8 mouse cellular contexts compared by ENCODE assay signal in genomic region chr17:26113181-26113948, GRCm38 (mm10). TPM values are rescaled to one million over a fixed set of nuclear protein-coding genes. Genes with fewer than 3 reads are reported as not detected.
DNase-seq lines count a peak whose midpoint lies in the region; ATAC-seq and TF ChIP-seq lines count a peak whose summit lies in the region.

Tmem8 (plus strand) TSS chr17:26113299.

- H3K4me1 ChIP-seq in E14TG2a.4 (replicated peaks; ENCODE audit: low read depth, low read length), result peaks cover 88% of the 10 kb centered on the region
- peaks cover 8% of the 10 kb centered on the region for H3K4me1 ChIP-seq in forebrain, embryonic 11.5 days (replicated peaks; ENCODE audit: control insufficient read depth, insufficient read depth, low read length)
- H3K4me1 ChIP-seq in lung, postnatal 0 days (ENCODE audit: insufficient read depth, low read depth, low read length), result no peaks in the 10 kb centered on the region

- TF ChIP-seq POLR2A in brain, embryonic 14.5 days (IDR thresholded peaks at IDR 0.05; ENCODE audit: borderline replicate concordance, extremely low read depth, insufficient read depth, insufficient read length, poor library complexity, severe bottlenecking), result 0 out of 2 replicates have a peak, but pooled peaks have one; percentile 33

- peaks cover 20% of the 10 kb centered on the region for H3K27me3 ChIP-seq in E14TG2a.4 (ENCODE audit: insufficient read depth, low read length)
- H3K27me3 ChIP-seq in forebrain, embryonic 11.5 days (ENCODE audit: control insufficient read depth, insufficient read depth, low read length), result peaks cover 27% of the 10 kb centered on the region
- peaks cover 29% of the 10 kb centered on the region for H3K27me3 ChIP-seq in lung, postnatal 0 days (replicated peaks; ENCODE audit: insufficient read depth, low read length)

- DNase-seq in brain, embryonic 14.5 days (ENCODE audit: low read depth), result peak; percentile 61
- peak; percentile 86 for DNase-seq in forebrain, embryonic 11.5 days (ENCODE audit: low spot score)
- peak in 1 of 2 experiments; percentile 51 for DNase-seq in layer of hippocampus, adult 8-10 months (ENCODE audit: low spot score in 2 of 2)
- peak; percentile 67 for DNase-seq in lung, postnatal 0 days (ENCODE audit: low spot score)
- DNase-seq in ovary, adult 18-20 months (ENCODE audit: low spot score), result peak; percentile 59
- DNase-seq in thymus, postnatal 14 days, result peak; percentile 83

- no peak for TF ChIP-seq EP300 in lung, postnatal 0 days (IDR thresholded peaks at IDR 0.05)

- H3K9me3 ChIP-seq in E14TG2a.4 (ENCODE audit: low read length), result no peaks in the 10 kb centered on the region
- no peaks in the 10 kb centered on the region for H3K9me3 ChIP-seq in forebrain, embryonic 11.5 days (ENCODE audit: control insufficient read depth, low read length)
- no peaks in the 10 kb centered on the region for H3K9me3 ChIP-seq in lung, postnatal 0 days (ENCODE audit: low read length)

- peak; percentile 64 for ATAC-seq in forebrain, embryonic 11.5 days (replicated peaks; ENCODE audit: low FRiP score)
- ATAC-seq in hematopoietic stem cell, adult 5-6 weeks (replicated peaks in 1 of 2; ENCODE audit: insufficient read depth in 1 of 2, low FRiP score in 2 of 2, low TSS enrichment in 1 of 2, low read depth in 1 of 2, poor library complexity in 2 of 2, severe bottlenecking in 2 of 2), result peak; percentile 80 to 85
- peak; percentile 81 for ATAC-seq in lung, postnatal 0 days

- TF ChIP-seq CTCF in E14TG2a.4 (conservative IDR thresholded peaks at IDR 0.05; ENCODE audit: low read length), result no peak
- peak; percentile 45; the same call in 1 of the 2 replicates for TF ChIP-seq CTCF in brain, embryonic 14.5 days (IDR thresholded peaks at IDR 0.05; ENCODE audit: borderline replicate concordance, extremely low read depth, insufficient read depth, insufficient read length)
- peak; percentile 42 for TF ChIP-seq CTCF in lung, postnatal 0 days (IDR thresholded peaks at IDR 0.05)

- no peak within 1 kb of the TSS for H3K27ac ChIP-seq in forebrain, embryonic 11.5 days (ENCODE audit: low read depth, low read length)
- peak within 1 kb of the TSS; percentile 62; the same call in 1 of the 2 replicates for H3K27ac ChIP-seq in lung, postnatal 0 days (ENCODE audit: low read length)

- WGBS in forebrain, embryonic 11.5 days, result under 1% methylated on average over 71 of the region's 75 CpGs
- under 1% methylated on average over 37 of the region's 75 CpGs for WGBS in lung, postnatal 0 days

- H3K36me3 ChIP-seq in E14TG2a.4 (ENCODE audit: insufficient read depth, low read length), result peaks cover 33% of the 10 kb centered on the region
- H3K36me3 ChIP-seq in forebrain, embryonic 11.5 days (ENCODE audit: control insufficient read depth, insufficient read depth, low read length), result no peaks in the 10 kb centered on the region
- H3K36me3 ChIP-seq in lung, postnatal 0 days (ENCODE audit: insufficient read depth, low read length), result no peaks in the 10 kb centered on the region

- peak within 1 kb of the TSS; percentile 74 for H3K9ac ChIP-seq in forebrain, embryonic 11.5 days (ENCODE audit: low read length)
- H3K9ac ChIP-seq in lung, postnatal 0 days (replicated peaks; ENCODE audit: low read depth), result peak within 1 kb of the TSS; percentile 41

- H3K4me2 ChIP-seq in forebrain, embryonic 11.5 days (ENCODE audit: low read depth, low read length, severe bottlenecking), result peak within 1 kb of the TSS; percentile 96
- H3K4me2 ChIP-seq in lung, postnatal 0 days (replicated peaks; ENCODE audit: low read depth, low read length), result peak within 1 kb of the TSS; percentile 93

- peak within 1 kb of the TSS; percentile 82 for H3K4me3 ChIP-seq in E14TG2a.4 (replicated peaks; ENCODE audit: low read length)
- H3K4me3 ChIP-seq in forebrain, embryonic 11.5 days (ENCODE audit: low read depth, low read length), result peak within 1 kb of the TSS; percentile 74
- H3K4me3 ChIP-seq in lung, postnatal 0 days (ENCODE audit: low read depth, low read length), result peak within 1 kb of the TSS; percentile 62

RNA-seq across cellular contexts. Expression of gene Tmem8, which starts in this region (rescaled TPM):
- 11.8 and 12.9 TPM in 2 replicates for polyA plus RNA-seq in brain, embryonic 14.5 days (2012; rRNA removed)
- polyA plus RNA-seq in forebrain, embryonic 11.5 days (2014; fragmentation: Nextera tagmentation; extraction: Ambion mirVana), result 1.2 and 1.3 TPM in 2 replicates
- 10.3 and 13.2 TPM in 2 replicates for total RNA-seq in hematopoietic stem cell, adult 5-6 weeks (2017)
- total RNA-seq in layer of hippocampus, adult 8-10 months (2022), result 10 to 100 TPM; 13.8 to 16.2 (median 15.5) TPM
- polyA plus RNA-seq in lung, postnatal 0 days (2015; fragmentation: Nextera tagmentation; extraction: Ambion mirVana), result 7.9 and 9.1 TPM in 2 replicates
